Mouse (Mus musculus) cerebellum, postnatal 36 days (tissue): ENCODE measurements around the gene Pitx3.
A peak's percentile ranks its signal among the peaks of the same experiment; 100 is the strongest.
"Not testable (repeated sequence)": the region's sequence is repeated elsewhere in the genome, so short reads cannot be mapped to it uniquely, and the experiment has no call there.

Experiments
- DNase-seq, 2 experiments: peaks; one replicate each; pipeline ENCODE4 v3.0.0; 2021 to 2022; ENCODE audit warnings: mixed read lengths in 2 of 2

Gene Pitx3

DNA sequence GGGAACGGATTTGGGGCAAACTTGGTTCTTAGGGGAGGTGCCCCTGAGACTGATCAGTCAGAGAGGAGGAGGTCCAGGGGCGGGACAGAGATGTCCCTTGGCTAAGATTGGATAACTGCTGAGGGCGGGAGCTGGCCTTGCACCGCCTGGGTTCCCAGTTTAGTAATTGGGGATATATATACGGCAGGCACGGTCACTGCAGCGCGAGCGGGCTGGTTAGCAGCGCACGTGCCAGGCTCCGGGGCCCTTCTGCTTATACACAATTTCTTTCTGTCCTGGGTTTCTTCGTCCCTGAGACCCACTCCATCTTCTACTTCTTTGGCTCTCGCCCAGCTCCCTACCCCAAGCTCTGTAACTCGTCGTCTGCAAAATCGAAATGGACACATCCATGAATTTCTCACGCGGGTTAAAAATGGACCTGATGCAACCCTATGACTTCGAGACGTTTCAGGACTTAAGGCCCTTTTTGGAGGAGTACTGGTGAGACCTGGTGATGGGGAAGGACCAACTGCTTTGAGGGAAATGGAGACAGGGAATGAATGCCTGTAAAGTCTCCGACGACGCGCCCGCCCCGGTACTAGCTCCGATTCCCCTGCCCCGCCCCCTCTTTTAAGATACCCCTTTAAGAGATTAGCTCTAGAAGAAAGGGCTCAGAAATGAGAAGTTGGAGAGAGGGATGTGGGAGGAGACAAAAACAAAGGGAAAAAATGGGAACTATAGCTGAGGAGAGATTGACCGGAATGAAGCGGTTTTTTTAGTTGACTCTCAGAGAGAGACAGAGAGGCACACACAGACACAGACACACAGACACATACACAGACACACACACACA is 16.2 kb downstream of the Pitx3 start, which contains the start of gene Elovl3:
Gene Elovl3, plus strand, starts transcription at position 204 of the 832 bp plus-strand sequence.
- no peak for DNase-seq

DNA sequence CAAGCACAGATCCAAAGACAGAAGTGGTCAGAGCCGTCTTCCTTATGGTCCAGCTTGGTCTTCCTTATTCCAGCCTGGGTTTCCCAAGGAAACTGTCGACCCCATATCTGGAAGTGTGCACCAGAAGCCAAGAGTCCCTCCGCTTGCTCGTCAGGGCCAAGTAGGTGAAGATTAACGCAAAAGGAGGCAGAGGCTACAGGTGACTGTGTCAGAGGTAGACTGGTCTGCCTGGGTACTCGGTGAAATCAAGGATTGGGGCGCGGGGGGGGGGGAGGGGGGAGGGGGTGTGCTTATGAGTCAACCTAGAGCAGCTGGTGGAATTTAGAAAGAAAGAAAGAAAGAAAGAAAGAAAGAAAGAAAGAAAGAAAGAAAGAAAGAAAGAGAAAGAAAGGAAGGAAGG is 16.8 kb downstream of the Pitx3 start:
- DNase-seq, result no peak

DNA sequence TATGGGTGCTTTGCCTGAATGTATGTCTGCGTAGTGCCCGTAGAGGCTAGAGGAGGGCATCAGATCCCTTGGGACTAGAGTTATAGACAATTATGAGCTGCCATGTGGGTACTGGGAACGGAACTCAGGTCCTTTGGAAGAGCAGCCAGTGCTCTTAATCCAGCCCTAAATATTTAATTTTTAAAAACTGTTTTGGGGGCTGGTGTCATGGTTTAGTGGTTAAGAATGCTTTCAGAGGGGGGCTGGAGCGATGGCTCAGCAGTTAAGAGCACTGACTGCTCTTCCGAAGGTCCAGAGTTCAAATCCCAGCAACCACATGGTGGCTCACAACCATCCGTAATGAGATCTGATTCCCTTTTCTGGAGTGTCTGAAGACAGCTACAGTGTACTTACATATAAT is 18.4 kb downstream of the Pitx3 start:
- DNase-seq, result not testable (repeated sequence)

DNA sequence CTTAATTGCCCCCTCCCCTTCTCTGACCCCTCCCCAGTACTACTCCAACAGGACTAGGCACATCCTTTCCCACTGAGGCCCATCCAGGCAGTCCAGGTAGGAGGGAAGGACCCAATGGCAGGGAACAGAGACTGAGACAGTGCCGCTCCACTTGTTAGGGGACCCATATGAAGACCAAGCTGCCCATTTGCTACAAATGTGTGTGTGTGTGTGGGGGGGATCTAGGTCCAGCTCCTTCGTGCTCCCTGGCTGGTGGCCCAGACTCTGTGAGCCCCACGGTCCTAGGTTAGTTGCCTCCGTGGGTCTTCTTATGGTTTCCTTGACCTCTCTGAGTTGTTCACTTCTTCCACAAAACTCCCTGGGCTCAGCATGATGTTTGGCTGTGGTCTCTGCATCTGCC is 21.8 kb downstream of the Pitx3 start:
- DNase-seq, result no peak

DNA sequence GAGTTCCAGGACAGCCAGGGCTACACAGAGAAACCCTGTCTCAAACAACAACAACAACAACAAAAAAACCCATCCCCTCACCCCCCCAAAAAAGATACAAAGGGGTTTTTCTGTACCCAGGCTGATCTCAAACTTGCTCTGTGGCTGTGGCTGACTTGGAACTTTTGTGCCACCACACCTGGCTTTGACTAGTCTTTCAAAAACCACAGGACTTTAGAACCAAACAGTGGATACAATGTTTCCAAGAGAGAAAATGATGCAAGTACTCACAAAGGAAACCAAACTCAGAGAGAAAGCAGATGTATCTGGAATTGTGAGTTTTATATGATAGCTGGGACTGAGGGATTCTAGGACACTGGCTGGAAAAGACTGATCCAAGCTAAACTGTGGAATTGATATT is 23.5 kb downstream of the Pitx3 start:
- no peak for DNase-seq

DNA sequence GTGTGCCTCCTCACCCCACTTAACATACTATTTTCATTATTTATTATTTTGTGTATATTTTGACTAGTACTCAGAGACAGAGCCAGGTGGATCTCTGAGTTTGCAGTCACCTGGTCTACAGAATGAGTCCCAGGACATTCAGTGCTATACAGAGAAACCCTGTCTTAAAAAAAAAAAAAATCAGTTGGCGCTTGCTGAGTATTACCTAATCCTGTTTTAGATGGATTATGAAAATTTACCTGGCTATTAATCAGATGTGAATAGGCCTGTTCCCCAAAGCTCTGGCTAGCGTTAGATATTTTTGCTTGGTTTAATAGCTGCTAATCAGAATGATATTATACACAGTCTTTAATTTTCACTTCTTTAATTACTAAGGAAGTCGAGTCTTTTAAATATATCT is 24.2 kb downstream of the Pitx3 start:
- no peak for DNase-seq

DNA sequence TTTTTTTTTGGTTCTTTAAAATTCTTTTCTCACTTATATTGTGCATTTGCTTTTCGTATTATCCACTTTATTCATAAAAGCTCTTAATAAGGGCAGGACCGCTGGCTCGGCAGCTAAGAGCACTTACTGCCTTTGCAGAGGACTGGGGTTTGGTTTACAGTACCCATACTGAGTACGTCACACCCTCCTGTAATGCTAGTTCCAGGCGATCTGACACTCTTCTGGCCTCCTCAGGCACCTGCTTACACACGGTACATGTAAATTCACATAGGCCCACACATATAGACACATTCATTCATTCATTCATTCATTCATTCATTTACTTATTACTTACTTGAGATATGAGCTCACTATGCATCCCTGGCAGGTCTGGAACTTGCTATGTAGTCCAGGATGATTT is 27.3 kb downstream of the Pitx3 start:
- DNase-seq, result no peak

DNA sequence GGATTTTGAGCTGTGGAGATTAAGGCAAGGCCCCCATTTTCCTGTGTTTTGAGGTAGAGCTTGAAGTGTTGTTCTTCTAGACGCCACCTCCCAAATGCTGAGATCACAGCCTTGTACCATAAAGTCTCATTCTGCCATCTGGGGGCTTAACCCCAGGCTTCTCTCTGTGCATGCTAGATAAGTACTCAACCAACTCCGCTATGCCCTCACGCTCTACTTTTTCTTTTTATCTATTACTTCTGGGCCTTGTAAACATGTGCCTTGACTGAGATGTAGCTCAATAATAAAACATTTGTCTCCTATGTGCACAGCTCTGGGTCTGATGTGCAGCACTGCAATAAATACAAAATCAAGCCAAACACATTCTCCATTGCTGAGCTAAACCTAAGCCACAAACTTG is 28.7 kb downstream of the Pitx3 start:
- DNase-seq, result no peak

DNA sequence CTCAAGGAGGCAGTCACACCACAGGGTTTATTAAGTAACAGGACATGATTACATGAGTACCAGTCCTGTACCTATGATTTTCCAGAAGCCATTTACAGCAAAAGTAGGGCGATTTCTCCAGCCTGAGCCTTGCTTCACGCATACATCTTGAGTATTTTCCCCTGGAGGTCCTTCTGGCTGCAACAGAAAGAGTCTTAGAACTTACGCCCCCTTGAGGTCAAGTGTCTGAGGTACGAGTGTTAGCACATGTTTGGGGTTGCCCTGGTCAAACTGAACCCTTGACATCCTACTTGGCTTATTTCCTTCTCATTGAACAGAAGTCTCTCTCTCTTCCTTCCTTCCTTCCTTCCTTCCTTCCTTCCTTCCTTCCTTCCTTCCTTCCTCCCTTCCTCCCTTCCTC is 33.5 kb downstream of the Pitx3 start:
- DNase-seq, result no peak

DNA sequence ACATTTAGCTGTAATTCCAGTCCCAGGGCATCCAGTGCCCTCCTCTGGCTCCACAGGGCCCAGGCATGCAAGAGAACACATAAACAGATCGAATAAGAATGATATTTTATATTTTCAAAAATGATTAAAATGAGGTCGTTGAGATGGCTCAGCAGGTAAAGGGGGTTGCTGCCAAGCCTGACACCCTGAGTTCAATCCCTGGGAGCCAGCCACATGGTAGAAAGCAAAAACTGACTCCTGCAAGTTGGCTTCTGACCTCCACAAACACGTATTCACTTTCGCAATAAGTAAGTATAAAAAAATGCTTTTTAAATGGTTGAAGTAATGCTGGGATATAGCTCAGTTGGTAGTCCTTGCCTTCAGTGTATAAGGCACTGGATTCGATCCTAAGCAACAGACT is 37.3 kb downstream of the Pitx3 start:
- DNase-seq, result no peak

DNA sequence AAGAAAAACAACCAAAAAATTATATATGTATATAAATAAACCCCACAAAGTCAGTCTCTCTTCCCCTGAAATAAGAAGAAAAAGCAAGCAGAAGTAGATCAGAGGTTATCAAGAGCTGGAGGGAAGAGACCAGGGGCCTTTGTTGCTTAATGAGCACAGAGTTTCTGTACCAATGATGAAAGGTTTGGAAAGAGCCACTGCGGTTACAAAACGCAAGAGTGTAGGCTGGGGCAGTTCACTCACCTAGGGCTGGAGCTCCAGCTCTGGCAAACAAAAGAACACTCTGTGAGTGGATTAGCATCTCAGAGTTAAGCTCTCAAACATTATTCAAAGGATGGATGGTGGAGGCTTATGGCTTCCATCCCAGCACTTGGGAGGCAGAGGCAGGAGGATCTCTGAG is 37.9 kb downstream of the Pitx3 start:
- no peak for DNase-seq

DNA sequence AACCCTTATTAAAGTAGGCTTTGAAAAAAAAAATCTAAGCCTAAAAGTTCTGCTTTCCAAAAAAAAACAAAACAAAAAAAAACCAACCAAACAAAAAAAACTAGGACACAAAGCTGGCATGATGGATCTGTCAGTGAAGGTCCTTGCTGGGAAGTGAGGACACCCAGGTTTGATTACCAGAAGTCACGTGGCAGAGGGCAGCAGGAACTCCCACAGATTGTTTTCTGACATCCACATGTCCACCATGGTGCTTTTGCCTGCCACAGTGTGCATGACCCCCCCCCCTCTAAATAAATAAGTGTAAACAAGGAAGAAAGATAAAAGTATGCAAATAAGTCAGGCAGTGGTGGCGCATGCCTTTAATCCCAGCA is 44.0 kb downstream of the Pitx3 start:
- DNase-seq, result no peak

DNA sequence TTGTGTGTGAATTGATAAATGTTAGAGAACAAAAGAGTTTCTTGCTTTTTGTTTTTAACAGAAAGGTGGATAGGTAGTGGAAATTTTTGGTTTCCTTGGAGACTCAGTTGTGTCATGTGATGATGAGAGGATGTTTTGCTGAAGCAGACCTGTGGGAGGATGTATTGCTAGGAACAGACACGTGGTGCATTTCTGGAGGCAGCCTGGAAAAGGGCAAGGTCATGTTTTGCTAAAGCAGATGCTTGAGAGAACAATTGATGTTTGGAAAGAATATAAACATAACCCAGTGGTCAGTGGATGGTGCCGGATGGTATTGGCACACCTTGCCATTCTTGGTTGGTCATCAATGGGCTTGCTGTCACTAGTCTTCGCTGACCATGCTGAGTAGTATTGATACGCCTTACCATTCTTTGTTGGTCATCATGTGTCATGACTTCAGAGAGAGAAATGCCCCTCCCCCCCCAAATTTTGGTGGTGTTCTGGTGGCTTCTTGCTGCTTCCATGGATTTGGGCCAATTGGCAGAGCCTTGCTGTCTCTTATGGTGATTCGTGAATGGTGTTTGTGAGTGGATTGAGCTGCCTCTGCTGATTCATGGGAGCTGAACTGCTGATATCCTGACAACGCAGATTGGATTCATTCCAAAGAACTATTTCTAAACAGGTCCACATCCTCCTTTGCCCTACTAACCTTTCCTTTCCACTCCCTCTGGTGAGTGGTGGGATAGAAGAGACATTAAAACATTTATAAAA is 44.5 kb downstream of the Pitx3 start:
- DNase-seq, result no peak

DNA sequence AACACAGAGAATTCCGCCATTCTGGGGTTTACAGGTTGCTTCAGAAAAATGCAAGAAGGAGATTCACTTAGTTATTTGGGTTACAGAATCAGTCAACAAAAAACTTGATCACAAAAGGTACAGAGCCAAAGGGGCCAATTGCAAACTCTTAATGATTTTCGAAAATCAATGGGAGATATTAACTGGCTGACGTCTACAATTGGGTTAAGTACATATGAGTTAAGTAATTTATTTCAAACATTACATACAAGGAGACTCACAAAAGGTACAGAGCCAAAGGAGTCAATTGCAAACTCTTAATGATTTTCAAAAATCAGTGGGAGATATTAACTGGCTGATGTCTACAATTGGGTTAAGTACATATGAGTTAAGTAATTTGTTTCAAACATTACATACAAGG is 48.6 kb downstream of the Pitx3 start:
- no peak for DNase-seq

DNA sequence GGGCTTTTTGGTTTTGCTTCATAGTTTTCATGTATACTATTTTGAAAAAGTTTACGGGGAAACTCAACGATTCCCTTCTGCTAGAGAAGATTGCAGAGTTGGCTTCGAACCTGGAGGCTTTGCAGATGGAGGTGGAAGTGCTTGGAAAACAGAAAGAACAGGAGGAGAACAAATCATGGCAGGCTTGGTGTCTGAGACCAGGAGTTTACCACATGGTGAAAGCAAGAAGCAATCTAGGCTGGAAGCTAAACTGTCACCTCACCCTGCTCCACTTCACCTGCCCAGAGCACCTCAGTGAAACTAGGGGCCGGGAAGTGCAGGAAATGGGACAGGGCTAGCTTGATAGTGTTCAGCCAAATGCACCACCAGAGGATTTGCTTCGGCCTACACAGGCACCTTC is 51.7 kb downstream of the Pitx3 start:
- no peak for DNase-seq

DNA sequence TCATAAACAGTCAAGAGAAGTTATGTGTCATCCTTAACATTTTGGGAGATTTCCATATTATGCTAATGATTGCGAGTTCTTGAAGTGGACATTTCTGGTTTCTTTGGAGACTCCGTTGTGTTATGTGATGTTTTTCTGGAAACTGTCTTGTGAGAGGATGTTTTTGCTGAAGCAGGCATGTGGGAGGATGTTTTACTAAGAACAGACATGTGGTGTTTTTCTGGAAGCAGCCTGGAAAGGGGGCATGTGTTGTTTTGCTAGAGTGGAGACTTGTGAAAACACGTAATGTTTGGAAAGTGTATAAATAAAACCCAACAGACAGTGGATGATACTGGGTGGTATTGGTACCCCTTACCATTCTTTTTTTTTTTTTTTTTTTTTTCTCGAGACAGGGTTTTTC is 52.8 kb downstream of the Pitx3 start:
- no peak for DNase-seq

DNA sequence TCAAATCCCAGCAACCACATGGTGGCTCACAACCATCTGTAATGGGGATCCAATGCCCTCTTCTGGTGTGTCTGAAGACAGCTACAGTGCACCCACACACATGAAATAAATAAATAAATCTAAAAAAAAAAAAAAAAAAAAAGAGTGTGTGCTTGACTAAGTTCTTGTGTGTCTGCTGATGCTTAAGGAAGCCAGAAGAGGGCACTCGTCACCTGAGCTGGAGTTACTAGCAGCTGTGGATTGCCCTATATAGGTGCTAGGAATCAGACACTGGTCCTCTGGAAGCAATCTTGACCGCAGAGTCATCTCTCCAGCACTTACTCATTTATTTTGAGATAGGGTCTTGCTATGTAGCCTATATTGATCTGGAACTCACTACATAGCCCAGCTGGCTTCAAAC is 54.0 kb downstream of the Pitx3 start:
- no peak for DNase-seq

DNA sequence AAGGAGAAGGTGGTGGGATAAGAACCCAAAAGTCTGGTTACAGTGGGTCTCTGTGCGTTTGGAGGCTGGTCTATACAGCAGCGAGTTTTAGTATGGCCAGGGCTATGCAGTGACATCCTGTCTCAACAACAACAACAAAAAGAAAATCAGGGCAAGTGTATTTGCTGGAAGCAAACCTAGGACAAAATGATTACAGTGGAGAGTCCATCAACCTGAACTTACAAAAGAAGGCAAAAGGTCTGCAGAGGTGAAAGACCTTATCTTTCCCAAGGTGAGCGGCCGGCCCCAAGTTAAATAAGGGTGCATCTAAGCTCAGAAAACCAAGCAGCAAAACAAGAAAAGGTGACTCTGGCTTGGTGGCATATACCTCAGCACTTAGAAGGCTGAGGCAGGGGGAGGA is 56.5 kb downstream of the Pitx3 start:
- no peak for DNase-seq

DNA sequence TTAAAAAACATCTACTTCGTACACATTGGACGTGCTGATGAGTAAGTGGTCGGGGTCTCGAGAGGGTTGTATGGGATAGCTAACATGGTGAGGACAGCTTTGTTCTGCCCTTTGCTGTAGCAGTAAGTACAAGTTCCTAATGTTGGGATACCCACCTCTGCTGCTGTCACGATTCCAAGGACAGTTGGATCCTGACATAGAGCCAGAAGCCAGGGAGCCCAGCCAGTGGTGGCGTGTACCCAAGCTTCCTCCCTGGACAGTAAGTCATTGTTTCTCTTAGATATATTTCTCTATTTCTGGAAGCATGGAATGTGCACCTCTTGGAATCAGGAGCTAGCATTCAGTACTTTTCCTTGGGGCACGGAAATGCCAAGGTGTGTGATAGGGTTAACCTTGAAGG is 60.3 kb downstream of the Pitx3 start:
- DNase-seq, result peak in 1 of 2 experiments; percentile 27

DNA sequence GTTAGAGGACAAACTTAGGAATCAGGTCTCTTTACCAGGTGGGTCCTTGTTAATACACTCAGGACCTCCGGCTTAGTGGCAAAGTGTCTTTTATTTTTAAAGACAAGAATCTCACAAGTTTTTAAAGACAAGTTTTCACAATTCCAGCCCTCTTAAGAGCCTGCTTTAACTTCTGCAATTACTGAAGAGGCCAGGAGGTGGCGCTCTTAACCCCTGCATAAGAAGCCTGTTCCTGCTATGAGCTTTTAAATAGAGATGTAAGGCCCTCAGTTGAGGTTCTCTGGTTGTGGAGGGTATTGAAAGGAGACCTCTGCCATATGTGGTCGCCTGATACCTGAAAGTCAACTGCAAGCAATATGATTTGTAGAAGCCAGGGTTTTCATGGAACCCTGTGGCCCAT is 61.8 kb downstream of the Pitx3 start:
- DNase-seq, result peak; percentile 52 to 61
